ENCODE assay signal across 35 mouse cellular contexts in the genomic region with DNA sequence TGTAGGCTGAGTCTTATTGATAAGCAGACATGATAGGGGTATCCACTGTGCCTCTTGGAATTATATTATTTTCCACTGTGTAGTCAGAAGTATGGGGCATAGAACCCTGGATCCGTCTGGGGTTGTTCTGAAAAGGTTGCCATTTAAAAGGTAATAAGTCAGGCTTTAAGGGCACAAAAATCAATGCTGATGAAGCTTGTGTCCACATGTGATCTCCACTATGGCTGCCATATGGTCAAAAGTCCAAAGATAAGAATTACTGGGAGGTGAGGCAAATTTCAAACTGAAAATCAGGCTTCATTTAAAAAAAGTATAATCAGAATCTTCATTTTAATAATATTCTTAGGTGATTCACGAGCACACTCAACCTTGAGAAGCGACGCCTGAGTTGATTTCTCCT.
"Had no signal": no experiment of that assay in that cellular context is flagged by ENCODE, and none has a peak within 500 bp of the region (broad histone marks: within the 10 kb centered on the region; RNA-seq: fewer than 3 reads in every experiment).

No protein-coding gene starts in this region.

- H3K4me3 ChIP-seq: heart, embryonic 10.5 days; heart, embryonic 12.5 days; heart, embryonic 13.5 days; heart, embryonic 15.5 days; hindbrain, embryonic 10.5 days; hindbrain, embryonic 12.5 days; hindbrain, embryonic 13.5 days; hindbrain, embryonic 15.5 days; intestine, embryonic 15.5 days; kidney, embryonic 15.5 days; layer of hippocampus, adult 2 months had no signal

- H3K27ac ChIP-seq: heart, embryonic 10.5 days; heart, embryonic 13.5 days; heart, embryonic 15.5 days; hindbrain, embryonic 10.5 days; hindbrain, embryonic 12.5 days; hindbrain, embryonic 13.5 days; hindbrain, embryonic 14.5 days; hindbrain, embryonic 15.5 days; hindbrain, postnatal 0 days; intestine, embryonic 15.5 days; kidney, embryonic 15.5 days; kidney, postnatal 0 days; layer of hippocampus, adult 2 months had no signal

- H3K9me3 ChIP-seq: heart, embryonic 10.5 days; heart, embryonic 12.5 days; heart, embryonic 13.5 days; heart, embryonic 15.5 days; hindbrain, embryonic 10.5 days; hindbrain, embryonic 12.5 days; hindbrain, embryonic 13.5 days; hindbrain, embryonic 15.5 days; intestine, embryonic 15.5 days; kidney, embryonic 15.5 days had no signal

- DNase-seq: heart, postnatal 10 days; heart, postnatal 14 days; heart, postnatal 36 days; heart, postnatal 4 days; kidney, adult 11 months; kidney, adult 18-20 months; kidney, adult 2 months; kidney, adult 8-10 months; kidney, adult 9 months; kidney, postnatal 10 days; kidney, postnatal 14 days; kidney, postnatal 25 days; kidney, postnatal 36 days; kidney, postnatal 4 days; layer of hippocampus, adult 9-11 months; layer of hippocampus, postnatal 36 days had no signal

- H3K4me1 ChIP-seq: heart, embryonic 10.5 days; heart, embryonic 15.5 days; hindbrain, embryonic 12.5 days; hindbrain, embryonic 13.5 days; hindbrain, embryonic 15.5 days; intestine, embryonic 15.5 days; kidney, embryonic 15.5 days had no signal

- H3K36me3 ChIP-seq: heart, embryonic 10.5 days; heart, embryonic 12.5 days; heart, embryonic 13.5 days; heart, embryonic 15.5 days; hindbrain, embryonic 10.5 days; hindbrain, embryonic 12.5 days; hindbrain, embryonic 13.5 days; hindbrain, embryonic 15.5 days; intestine, embryonic 15.5 days; kidney, embryonic 15.5 days had no signal

- H3K9ac ChIP-seq: heart, embryonic 12.5 days; heart, embryonic 13.5 days; heart, embryonic 15.5 days; hindbrain, embryonic 12.5 days; hindbrain, embryonic 13.5 days; hindbrain, embryonic 14.5 days; hindbrain, embryonic 15.5 days; intestine, embryonic 15.5 days; kidney, embryonic 15.5 days had no signal

- ATAC-seq: hindbrain, embryonic 16.5 days; hindbrain, postnatal 0 days; inflammation-experienced regulatory T-cells, adult 6 months; intestine, embryonic 15.5 days; intestine, embryonic 16.5 days; intestine, postnatal 0 days had no signal

- H3K27me3 ChIP-seq: heart, embryonic 12.5 days; heart, embryonic 13.5 days; heart, embryonic 15.5 days; hindbrain, embryonic 12.5 days; hindbrain, embryonic 13.5 days; hindbrain, embryonic 15.5 days; intestine, embryonic 15.5 days; kidney, embryonic 15.5 days had no signal

- H3K4me2 ChIP-seq: heart, embryonic 11.5 days; heart, embryonic 12.5 days; heart, embryonic 13.5 days; heart, embryonic 15.5 days; hindbrain, embryonic 12.5 days; hindbrain, embryonic 13.5 days; hindbrain, embryonic 14.5 days; hindbrain, embryonic 15.5 days; intestine, embryonic 15.5 days; kidney, embryonic 15.5 days had no signal
